Mouse (Mus musculus): ENCODE measurements at regions not wholly inside any gene's neighbourhood (a gene's known extent, or its start where the extent isn't known, plus 50 kb on each side); places are given as distances from the start of the nearest gene placed in this dataset. TPM values are rescaled to one million over a fixed set of nuclear protein-coding genes. Genes with fewer than 3 reads are reported as not detected.

- Histone ChIP-seq H3K4me1 (replicated peaks) (no peaks in the 10 kb centered on the region), H3K27ac (no peak overlapping the region), H3K9ac (no peak overlapping the region), H3K4me3 (no peak overlapping the region), H3K4me2 (no peak overlapping the region), H3K27me3 (no peaks in the 10 kb centered on the region), H3K36me3 (no peaks in the 10 kb centered on the region), H3K9me3 (replicated peaks) (no peaks in the 10 kb centered on the region)
- ATAC-seq (replicated peaks; ENCODE audit: insufficient number of reproducible peaks, insufficient read depth, low FRiP score, low read depth): no peak
- 50% methylated on average over 6 of the region's 6 CpGs for WGBS
These were observed 302.5 kb downstream of the Tmsb4x start for GRCm38 (mm10) chrX:166906602-166907001.

DNA sequence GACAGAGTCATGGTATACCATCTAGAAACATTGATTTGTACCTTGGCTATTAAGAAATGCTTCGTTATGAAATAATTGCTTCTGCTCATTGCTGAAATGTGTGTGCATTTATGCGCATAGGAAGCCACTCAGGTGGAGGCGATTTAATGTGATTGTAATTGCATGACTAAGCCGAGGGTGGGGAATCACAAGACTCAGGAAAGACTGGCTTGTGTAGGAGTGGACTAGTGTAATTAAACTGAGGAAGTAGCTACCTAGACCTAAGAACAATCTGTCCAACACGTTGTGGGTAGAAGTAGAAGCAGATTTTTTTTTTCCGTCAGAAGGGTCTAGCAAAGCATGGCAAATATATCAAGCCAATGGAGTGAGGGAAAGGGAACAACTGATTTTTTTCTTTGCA lies 308.4 kb downstream of the Tmsb4x start:
- WGBS: 69% methylated on average over 6 of the region's 6 CpGs
- Histone ChIP-seq H3K27me3 (no peaks in the 10 kb centered on the region), H3K27ac (no peak overlapping the region), H3K4me1 (replicated peaks) (no peaks in the 10 kb centered on the region), H3K4me2 (no peak overlapping the region), H3K4me3 (no peak overlapping the region), H3K9me3 (replicated peaks) (no peaks in the 10 kb centered on the region), H3K9ac (no peak overlapping the region), H3K36me3 (no peaks in the 10 kb centered on the region)
- no peak for ATAC-seq (replicated peaks; ENCODE audit: insufficient number of reproducible peaks, insufficient read depth, low FRiP score, low read depth)

DNA sequence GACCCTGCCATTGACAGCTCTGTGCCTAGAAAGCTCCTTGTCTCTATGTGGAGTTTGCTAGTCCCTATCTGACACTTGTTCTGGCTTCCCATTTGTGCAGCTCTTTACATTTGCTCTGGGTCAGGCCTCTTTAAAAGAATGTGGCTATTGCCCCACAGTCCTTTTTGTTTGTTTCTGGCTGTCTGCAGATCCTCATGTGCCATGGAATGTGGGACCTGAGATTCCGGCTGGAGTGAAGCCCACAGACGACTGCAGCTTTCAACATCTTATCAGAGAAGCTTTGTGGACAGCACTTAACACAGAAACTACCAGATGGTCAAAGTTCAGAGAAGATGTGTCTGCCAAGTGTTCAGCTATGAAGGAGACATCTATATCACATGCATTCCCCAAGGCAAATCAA lies 309.7 kb upstream of the Egfl6 start:
- no peaks in the 10 kb centered on the region for H3K36me3 ChIP-seq
- ATAC-seq (replicated peaks; ENCODE audit: insufficient number of reproducible peaks, insufficient read depth, low FRiP score, low read depth): peak; percentile 22; the same call in 1 of the 2 replicates
- no peaks in the 10 kb centered on the region for H3K9me3 ChIP-seq (replicated peaks)
- no peaks in the 10 kb centered on the region for H3K27me3 ChIP-seq
- no peak overlapping the region for H3K4me3 ChIP-seq
- WGBS: 40% methylated on average over 2 of the region's 2 CpGs
- peaks cover 8% of the 10 kb centered on the region for H3K4me1 ChIP-seq (replicated peaks)
- H3K9ac ChIP-seq: no peak overlapping the region
- no peak overlapping the region for H3K4me2 ChIP-seq
- peak overlapping the region; percentile 33; the same call in 1 of the 2 replicates for H3K27ac ChIP-seq

DNA sequence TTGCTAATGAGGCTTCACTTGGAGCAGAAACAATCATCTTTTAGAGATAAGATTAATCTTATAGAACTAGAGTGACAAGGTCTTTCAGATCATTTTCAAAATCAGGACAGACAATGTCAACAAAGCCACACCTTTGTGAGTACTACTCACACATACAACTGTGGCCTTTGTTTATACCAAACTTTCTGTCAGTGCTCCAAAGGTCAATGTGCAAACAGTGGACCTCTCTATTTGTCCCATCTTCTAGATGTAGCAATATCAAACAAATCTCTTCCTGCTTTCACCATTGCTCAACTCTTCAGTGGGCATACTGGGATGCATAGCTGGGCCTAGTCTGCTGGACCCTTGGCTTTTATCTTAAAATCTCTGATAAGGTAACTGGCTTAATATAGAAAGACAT lies 300.9 kb upstream of the Egfl6 start:
- H3K36me3 ChIP-seq: no peaks in the 10 kb centered on the region
- ATAC-seq (replicated peaks; ENCODE audit: insufficient number of reproducible peaks, insufficient read depth, low FRiP score, low read depth): no peak
- H3K4me3 ChIP-seq: no peak overlapping the region
- H3K27ac ChIP-seq: no peak overlapping the region
- H3K27me3 ChIP-seq: no peaks in the 10 kb centered on the region
- H3K9me3 ChIP-seq (replicated peaks): no peaks in the 10 kb centered on the region
- no peaks in the 10 kb centered on the region for H3K4me1 ChIP-seq (replicated peaks)
- H3K4me2 ChIP-seq: no peak overlapping the region
- no peak overlapping the region for H3K9ac ChIP-seq

- H3K27ac ChIP-seq: no peak overlapping the region
- 74% methylated on average over 5 of the region's 5 CpGs for WGBS
- no peaks in the 10 kb centered on the region for H3K4me1 ChIP-seq (replicated peaks)
- no peak overlapping the region for H3K4me3 ChIP-seq
- no peaks in the 10 kb centered on the region for H3K27me3 ChIP-seq
- H3K9ac ChIP-seq: no peak overlapping the region
- no peaks in the 10 kb centered on the region for H3K9me3 ChIP-seq (replicated peaks)
- H3K4me2 ChIP-seq: no peak overlapping the region
- no peak for ATAC-seq (replicated peaks; ENCODE audit: insufficient number of reproducible peaks, insufficient read depth, low FRiP score, low read depth)
- H3K36me3 ChIP-seq: no peaks in the 10 kb centered on the region
These were observed 284.0 kb upstream of the Egfl6 start for GRCm38 (mm10) chrX:166869515-166869914.

- Histone ChIP-seq H3K9me3 (replicated peaks) (no peaks in the 10 kb centered on the region), H3K27ac (no peak overlapping the region), H3K4me1 (replicated peaks) (no peaks in the 10 kb centered on the region), H3K4me2 (no peak overlapping the region), H3K36me3 (no peaks in the 10 kb centered on the region), H3K9ac (no peak overlapping the region), H3K4me3 (no peak overlapping the region), H3K27me3 (no peaks in the 10 kb centered on the region)
- WGBS: 73% methylated on average over 2 of the region's 2 CpGs
- ATAC-seq (replicated peaks; ENCODE audit: insufficient number of reproducible peaks, insufficient read depth, low FRiP score, low read depth): no peak
These were observed 282.2 kb upstream of the Egfl6 start for GRCm38 (mm10) chrX:166867692-166868091.

Small RNA genes lying in the stretch of these regions (microRNA-seq; reads per million reads assigned to microRNA genes)
- gene Gm22368 (not detected), gene Gm44376 (not detected)
